Mouse (Mus musculus) forebrain, embryonic 11.5 days (tissue): ENCODE measurements around the gene Mpv17. TPM values are rescaled to one million over a fixed set of nuclear protein-coding genes. Genes with fewer than 3 reads are reported as not detected.

Experiments
- ATAC-seq: fragments of 200-750 bp; cut with Nextera tagmentation; replicated peaks from 2 replicates; pipeline ENCODE4 v1.8.0; 2017; ENCODE audit warnings: moderate TSS enrichment; ENCODE audit not compliant: low FRiP score
- DNase-seq: peaks from one replicate; pipeline ENCODE4 v3.0.0-alpha.2; 2017; ENCODE audit warnings: low spot score
- H3K27ac ChIP-seq: fragments of 300-500 bp; sonication (generic); 2 replicates; pipeline ENCODE4 v1.5.1; 2014; ENCODE audit warnings: low read depth, low read length
- H3K27me3 ChIP-seq: fragments of 300-500 bp; sonication (generic); 2 replicates; pipeline ENCODE4 v1.6.1; 2014; ENCODE audit warnings: mild to moderate bottlenecking, low read length, mixed read lengths; ENCODE audit not compliant: control insufficient read depth, insufficient read depth
- H3K36me3 ChIP-seq: fragments of 300-500 bp; sonication (generic); 2 replicates; pipeline ENCODE4 v1.6.1; 2014; ENCODE audit warnings: mild to moderate bottlenecking, low read length, moderate library complexity, mixed read lengths; ENCODE audit not compliant: control insufficient read depth, insufficient read depth
- H3K4me1 ChIP-seq: fragments of 300-500 bp; sonication (generic); replicated peaks from 2 replicates; pipeline ENCODE4 v1.6.1; 2014; ENCODE audit warnings: low read length, mixed read lengths; ENCODE audit not compliant: control insufficient read depth, insufficient read depth
- H3K4me2 ChIP-seq: fragments of 300-500 bp; sonication (generic); 2 replicates; pipeline ENCODE4 v1.6.1; 2014; ENCODE audit warnings: low read depth, mild to moderate bottlenecking, low read length, moderate library complexity, mixed read lengths; ENCODE audit not compliant: severe bottlenecking
- H3K4me3 ChIP-seq: fragments of 300-500 bp; sonication (generic); 2 replicates; pipeline ENCODE4 v1.5.1; 2014; ENCODE audit warnings: low read depth, low read length
- H3K9ac ChIP-seq: fragments of 300-500 bp; sonication (generic); 2 replicates; pipeline ENCODE4 v1.6.1; 2014; ENCODE audit warnings: low read length
- H3K9me3 ChIP-seq: fragments of 300-500 bp; sonication (generic); 2 replicates; pipeline ENCODE4 v1.6.1; 2016; ENCODE audit warnings: low read length, mixed read lengths; ENCODE audit not compliant: control insufficient read depth
- WGBS: fragments of 180-500 bp; shearing (Covaris S2); extraction: QIAGEN DNeasy Blood & Tissue Kit; methylation state at CpG from one replicate; pipeline ENCODE4 v1.1.7; 2014; 5-methylcytosine and 5-hydroxymethylcytosine counted together
- polyA plus RNA-seq: library from polyadenylated mRNA; unstranded; fragments of >200 nt; fragmentation: Nextera tagmentation; extraction: Ambion mirVana; gene quantifications from 2 replicates; pipeline ENCODE4 v1.2.1, GENCODE M21; 2014

The Mpv17 gene
- polyA plus RNA-seq, 1 experiment from 2014 or later: 56.3 TPM

DNA sequence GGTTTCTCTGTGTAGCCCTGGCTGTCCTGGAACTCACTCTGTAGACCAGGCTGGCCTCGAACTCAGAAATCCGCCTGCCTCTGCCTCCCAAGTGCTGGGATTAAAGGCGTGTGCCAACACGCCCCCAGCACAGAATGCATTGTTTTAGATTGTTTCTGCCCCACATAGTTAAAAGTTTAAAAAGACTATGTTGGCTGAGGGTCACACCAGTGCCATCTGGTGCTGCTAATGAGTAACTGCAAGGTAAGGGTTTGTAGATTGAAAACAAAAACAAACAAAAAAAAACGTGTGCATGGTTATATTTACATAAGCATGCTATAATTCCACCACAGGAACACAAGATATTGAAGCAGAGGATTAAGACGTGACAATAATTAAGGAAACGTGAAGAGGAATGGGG, 43.3 kb downstream of the Mpv17 start:
- no peak overlapping the region for H3K27ac ChIP-seq
- no peak overlapping the region for H3K9ac ChIP-seq
- H3K4me3 ChIP-seq: no peak overlapping the region
- H3K4me2 ChIP-seq: no peak overlapping the region
- H3K4me1 ChIP-seq: no peaks in the 10 kb centered on the region
- no peaks in the 10 kb centered on the region for H3K9me3 ChIP-seq
- DNase-seq (no peak), ATAC-seq (no peak)
- no peaks in the 10 kb centered on the region for H3K27me3 ChIP-seq
- 47% methylated on average over 7 of the region's 7 CpGs for WGBS
- H3K36me3 ChIP-seq: no peaks in the 10 kb centered on the region

DNA sequence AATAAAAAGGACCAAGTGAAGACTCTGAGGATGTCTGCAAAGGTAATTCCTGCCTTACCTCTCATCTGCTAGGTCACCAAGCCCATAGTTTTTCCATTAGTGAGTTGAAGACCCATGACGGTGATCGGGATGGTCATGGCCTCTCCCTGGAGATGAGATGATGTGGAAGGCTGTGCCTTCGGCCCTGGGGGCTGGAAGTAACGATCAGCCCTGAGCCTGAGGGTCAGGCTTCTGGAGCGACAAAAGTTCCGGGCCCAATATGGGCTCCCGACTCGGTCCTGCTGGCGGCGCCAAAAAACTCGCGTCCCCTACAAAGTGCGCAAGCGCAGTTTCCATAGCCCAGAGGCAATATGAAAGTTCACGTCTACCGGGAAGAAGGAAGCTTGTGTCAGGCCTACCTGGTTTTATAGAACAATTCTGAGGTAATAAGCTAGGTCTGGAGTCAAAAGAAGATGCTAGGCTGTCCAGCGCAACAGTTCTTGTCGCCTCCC, 46.0 kb downstream of the Mpv17 start, which contains the start of gene Slc30a3:
Slc30a3 (minus strand) TSS at position 238 of the 491 bp plus-strand sequence.
- no peak within 1 kb of the TSS for H3K4me3 ChIP-seq
- no peak for ATAC-seq
- H3K27ac ChIP-seq: no peak within 1 kb of the TSS
- no peak within 1 kb of the TSS for H3K4me2 ChIP-seq
- no peaks in the 10 kb centered on the region for H3K36me3 ChIP-seq
- no peak for DNase-seq
- H3K9ac ChIP-seq: no peak within 1 kb of the TSS
- no peaks in the 10 kb centered on the region for H3K27me3 ChIP-seq
- 91% methylated on average over 18 of the region's 18 CpGs for WGBS
- H3K4me1 ChIP-seq: no peaks in the 10 kb centered on the region
- H3K9me3 ChIP-seq: no peaks in the 10 kb centered on the region

DNA sequence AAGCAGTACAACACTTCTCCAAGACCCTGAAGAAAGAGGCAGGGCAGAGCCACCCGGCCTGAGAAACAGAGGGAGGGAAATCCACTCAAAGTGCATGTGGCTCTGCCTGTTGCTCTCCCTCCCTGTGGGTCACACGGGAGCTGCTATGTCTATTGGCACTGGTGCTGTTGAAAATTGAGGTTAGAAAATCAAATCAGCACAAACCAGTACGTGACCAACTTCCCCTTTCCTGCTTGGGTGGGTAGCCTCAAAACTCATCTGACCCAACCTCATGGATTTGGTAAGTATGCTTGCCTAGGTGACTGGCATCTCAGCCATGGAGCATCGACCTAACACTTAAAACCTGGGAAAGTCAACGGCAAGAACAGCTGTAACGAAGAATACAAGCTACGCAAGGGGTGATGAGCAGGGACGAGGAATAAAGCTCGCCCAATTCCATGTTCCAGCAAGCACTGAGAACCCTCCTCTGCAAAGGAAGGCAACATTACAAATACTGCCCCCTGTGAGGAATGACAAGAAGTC, 48.2 kb downstream of the Mpv17 start, which contains the start of gene Dnajc5g:
Dnajc5g (plus strand) TSS at position 472 of the 522 bp plus-strand sequence.
- H3K4me2 ChIP-seq: no peak within 1 kb of the TSS
- no peaks in the 10 kb centered on the region for H3K4me1 ChIP-seq
- 88% methylated on average over 9 of the region's 9 CpGs for WGBS
- no peak for ATAC-seq
- no peaks in the 10 kb centered on the region for H3K9me3 ChIP-seq
- H3K4me3 ChIP-seq: no peak within 1 kb of the TSS
- DNase-seq: no peak
- no peaks in the 10 kb centered on the region for H3K36me3 ChIP-seq
- H3K27ac ChIP-seq: no peak within 1 kb of the TSS
- no peaks in the 10 kb centered on the region for H3K27me3 ChIP-seq
- no peak within 1 kb of the TSS for H3K9ac ChIP-seq

DNA sequence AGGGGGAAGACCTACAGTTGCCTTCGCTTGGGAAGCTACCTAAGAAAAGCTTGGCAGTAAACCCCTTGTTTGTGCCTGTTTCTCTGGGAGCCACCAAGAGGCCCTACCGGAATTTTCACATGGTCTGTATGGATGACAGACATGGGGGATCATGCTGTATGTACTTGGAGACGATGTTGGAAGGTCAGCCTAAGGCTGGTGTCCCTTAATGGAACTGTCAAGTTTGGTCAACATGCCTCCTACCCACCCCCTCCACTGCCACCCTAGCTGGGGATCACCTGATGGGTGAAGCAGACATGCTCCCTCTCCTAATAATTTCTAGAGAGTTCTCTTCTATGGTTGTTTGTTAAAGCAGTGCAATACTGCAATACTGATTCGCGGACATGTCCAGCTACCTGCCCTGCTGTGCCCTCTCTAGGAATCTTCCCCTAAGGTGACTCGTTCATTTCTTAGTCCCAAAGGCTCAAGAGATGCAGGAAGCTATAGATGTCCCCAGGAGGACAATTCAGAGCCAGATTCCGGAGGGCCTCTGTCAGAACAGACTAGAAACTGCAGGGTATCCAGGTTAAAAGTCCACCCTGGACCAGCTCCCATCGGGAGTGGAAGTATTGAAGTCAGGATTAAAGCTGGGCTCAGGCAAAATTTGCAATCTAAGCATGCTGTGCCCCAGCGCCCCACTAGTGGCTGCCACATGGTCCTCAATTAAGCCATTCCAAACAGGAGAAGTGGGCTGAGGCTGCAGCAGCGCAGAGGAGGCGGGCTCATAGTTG, 58.2 kb downstream of the Mpv17 start:
- no peak for DNase-seq
- H3K36me3 ChIP-seq: no peaks in the 10 kb centered on the region
- no peak for ATAC-seq
- H3K4me2 ChIP-seq: no peak overlapping the region; the same call in 1 of the 2 replicates
- peaks cover 19% of the 10 kb centered on the region for H3K4me1 ChIP-seq
- H3K9ac ChIP-seq: no peak overlapping the region
- H3K4me3 ChIP-seq: peak overlapping the region; percentile 17; the same call in 1 of the 2 replicates
- 24% methylated on average over 11 of the region's 11 CpGs for WGBS
- H3K27ac ChIP-seq: no peak overlapping the region
- no peaks in the 10 kb centered on the region for H3K9me3 ChIP-seq
- peaks cover 61% of the 10 kb centered on the region for H3K27me3 ChIP-seq

DNA sequence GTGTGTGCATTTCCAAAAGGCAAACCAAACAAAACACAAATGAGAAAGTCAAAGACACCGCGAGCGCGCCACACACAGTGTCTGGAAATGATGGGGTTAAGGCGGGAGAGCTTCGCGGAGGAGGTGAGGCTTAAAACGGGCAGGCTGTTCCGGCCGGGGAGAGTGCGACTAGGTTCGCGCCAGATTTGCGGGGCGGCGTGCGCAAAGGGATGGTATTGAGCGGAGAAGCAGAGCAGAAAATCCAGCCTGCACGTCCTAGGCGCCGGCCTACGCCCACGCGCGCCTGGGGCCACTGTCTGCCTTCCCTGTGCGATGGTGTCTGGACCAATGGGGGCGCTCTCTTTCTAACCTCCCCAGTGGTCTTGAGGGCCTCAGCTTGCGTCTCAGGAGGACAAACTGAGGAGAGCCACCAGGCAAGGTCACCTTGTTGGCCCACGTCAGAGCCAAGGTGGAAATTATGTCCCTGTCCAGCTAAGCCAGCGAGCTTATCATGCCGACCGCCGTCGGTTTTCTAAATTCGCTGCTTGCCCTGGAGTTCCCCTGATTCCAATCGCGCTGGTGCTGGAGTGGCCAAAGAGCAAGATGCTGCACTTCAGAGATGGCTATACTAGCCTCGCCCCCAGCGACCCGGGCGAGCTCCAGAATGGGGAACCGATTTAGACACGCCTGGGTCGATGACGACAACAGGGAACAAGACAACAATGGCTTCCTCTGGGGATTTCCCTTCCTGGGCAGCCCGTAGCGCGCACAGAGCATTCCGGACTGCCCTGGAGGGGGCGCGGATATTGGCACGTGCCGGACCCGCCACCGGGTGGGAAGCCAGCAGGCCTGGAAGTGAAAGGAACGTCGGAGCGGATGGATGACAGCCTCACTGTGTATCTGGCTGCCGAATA, 59.0 kb downstream of the Mpv17 start:
- ATAC-seq: no peak
- Histone ChIP-seq H3K9ac (no peak overlapping the region), H3K36me3 (no peaks in the 10 kb centered on the region), H3K27me3 (peaks cover 69% of the 10 kb centered on the region), H3K4me2 (peak overlapping the region; percentile 35; the same call in 1 of the 2 replicates), H3K4me3 (peak overlapping the region; percentile 17), H3K27ac (no peak overlapping the region), H3K4me1 (peaks cover 19% of the 10 kb centered on the region), H3K9me3 (no peaks in the 10 kb centered on the region)
- under 1% methylated on average over 59 of the region's 59 CpGs for WGBS
- no peak for DNase-seq

DNA sequence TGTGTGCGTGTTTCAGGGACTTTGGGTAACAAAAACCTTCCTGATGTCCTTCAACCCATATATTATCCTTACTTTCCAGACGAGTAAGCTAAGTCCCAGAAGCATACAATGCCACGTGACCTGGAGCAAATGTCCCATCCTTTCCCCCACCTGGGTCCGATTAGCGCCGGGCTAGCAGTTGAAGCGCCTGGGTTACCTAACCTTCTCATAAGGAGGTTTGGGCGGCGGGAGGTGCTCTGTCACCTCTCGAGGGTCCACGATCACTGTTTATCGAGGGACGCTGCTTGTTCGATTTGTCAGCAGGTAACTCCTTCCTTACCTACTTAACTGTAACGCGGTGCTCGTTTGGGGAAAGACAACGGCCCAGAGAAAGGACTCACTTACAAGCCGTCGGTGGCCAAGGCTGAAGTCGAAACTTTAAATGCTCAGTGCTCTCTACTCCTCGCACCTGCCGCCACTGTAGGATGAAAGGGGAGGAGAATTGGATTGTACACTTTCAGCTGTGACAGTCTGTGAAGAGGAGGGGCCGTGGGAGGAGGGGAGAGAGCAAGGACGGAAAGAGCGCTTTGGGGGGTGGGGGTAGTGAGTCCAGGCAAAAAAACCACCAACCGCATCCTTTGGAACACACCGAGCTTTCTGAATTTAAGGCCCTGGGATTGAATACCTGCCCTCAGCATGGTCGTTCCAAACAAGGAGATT, 59.8 kb downstream of the Mpv17 start:
- peaks cover 19% of the 10 kb centered on the region for H3K4me1 ChIP-seq
- H3K9me3 ChIP-seq: no peaks in the 10 kb centered on the region
- ATAC-seq (no peak), DNase-seq (no peak)
- 2% methylated on average over 29 of the region's 29 CpGs for whole genome bisulfite sequencing
- no peak overlapping the region for H3K27ac ChIP-seq
- H3K36me3 ChIP-seq: no peaks in the 10 kb centered on the region
- peak overlapping the region; percentile 35; the same call in 1 of the 2 replicates for H3K4me2 ChIP-seq
- peaks cover 71% of the 10 kb centered on the region for H3K27me3 ChIP-seq
- peak overlapping the region; percentile 17; the same call in 1 of the 2 replicates for H3K4me3 ChIP-seq
- H3K9ac ChIP-seq: no peak overlapping the region

DNA sequence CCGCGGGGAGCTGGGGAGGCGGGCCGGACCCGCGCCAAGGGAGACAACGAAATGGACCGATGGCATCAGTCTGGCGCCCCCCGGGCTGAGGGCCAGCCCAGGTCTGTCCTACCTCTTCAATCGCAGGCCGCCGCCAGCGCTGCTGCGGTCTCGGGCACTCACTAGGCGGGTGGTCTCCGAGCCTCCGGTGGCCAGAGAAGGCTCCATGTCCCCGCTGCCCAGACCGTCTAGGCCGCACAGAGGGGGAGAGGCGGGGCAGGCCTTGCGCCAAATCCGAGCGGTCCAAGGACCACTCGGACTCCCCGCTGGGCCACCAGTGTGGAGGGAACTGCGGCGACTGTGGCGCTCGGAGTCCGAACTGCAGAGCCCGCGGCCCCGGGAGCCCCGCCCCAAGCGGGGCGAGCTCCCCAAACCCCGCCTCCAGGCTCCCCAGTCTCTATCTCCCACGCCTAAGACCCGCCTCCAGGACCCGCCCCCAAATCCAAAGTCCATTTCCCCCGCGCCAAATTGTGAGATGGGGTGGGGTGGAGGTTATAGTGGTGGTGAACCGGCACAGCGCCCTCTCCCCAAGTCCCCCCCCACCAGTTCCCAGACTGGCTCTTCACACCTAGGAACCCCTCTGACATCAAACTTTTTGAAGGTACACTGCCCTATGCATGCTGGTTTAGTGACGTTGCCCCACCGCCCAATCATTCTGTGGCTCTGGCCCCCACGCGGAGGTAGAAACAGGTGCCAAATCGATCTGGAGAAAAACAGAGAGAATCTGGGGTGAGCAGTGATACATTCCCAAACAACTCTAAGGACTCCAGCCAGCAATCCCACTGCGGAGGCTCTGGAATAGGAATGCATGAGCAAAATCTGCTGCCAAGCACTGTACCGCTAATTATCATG, 60.7 kb downstream of the Mpv17 start:
- no peaks in the 10 kb centered on the region for H3K9me3 ChIP-seq
- DNase-seq (peak; percentile 71), ATAC-seq (peak; percentile 51)
- H3K27ac ChIP-seq: no peak overlapping the region
- under 1% methylated on average over 44 of the region's 54 CpGs for WGBS
- H3K4me1 ChIP-seq: peaks cover 19% of the 10 kb centered on the region
- H3K4me2 ChIP-seq: peak overlapping the region; percentile 61
- peak overlapping the region; percentile 36 for H3K4me3 ChIP-seq
- peak overlapping the region; percentile 32 for H3K9ac ChIP-seq
- peaks cover 71% of the 10 kb centered on the region for H3K27me3 ChIP-seq
- no peaks in the 10 kb centered on the region for H3K36me3 ChIP-seq
